Mouse (Mus musculus): ENCODE measurements around the gene Tpcn1. TPM values are rescaled to one million over a fixed set of nuclear protein-coding genes. Genes with fewer than 3 reads are reported as not detected.

Tpcn1 gene
- polyA plus RNA-seq, 1 experiment from 2014 or later, result 22.3 TPM

DNA sequence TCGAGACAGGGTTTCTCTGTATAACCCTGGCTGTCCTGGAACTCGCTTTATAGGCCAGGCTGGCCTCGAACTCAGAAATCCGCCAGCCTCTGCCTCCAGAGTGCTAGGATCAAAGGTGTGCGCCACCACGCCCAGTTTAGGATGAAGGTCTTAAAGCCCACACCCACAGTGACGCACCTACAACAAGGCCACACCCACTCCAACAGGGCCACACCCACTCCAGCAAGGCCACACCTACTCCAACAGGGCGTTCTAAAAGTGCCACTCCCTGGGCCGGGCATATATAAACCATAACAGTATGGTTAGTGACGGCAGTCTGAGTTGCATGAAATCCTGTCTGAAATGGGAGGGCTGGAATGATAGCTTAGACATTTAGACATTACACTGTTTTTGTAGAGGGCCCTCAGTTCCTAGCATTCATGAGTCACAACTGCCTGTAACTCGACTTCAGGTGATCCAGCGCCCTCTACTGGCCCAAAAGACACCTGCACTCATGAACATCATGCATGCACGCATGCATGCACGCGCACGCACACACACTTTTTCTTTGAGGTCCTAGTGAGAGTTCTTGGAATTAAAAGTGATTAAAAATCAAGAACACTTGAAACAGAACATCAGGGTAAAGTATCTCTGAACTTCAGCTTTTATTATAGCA lies 2.0 kb upstream of the Tpcn1 start:
- 74% methylated on average over 16 of the region's 16 CpGs for WGBS
- ATAC-seq (ENCODE audit: insufficient number of reproducible peaks, insufficient read depth, low FRiP score, low TSS enrichment, low read depth), result no peak
- Histone ChIP-seq H3K27me3 (no peaks in the 10 kb centered on the region), H3K27ac (no peak overlapping the region), H3K4me3 (no peak overlapping the region), H3K36me3 (no peaks in the 10 kb centered on the region), H3K9ac (no peak overlapping the region), H3K9me3 (no peaks in the 10 kb centered on the region), H3K4me2 (no peak overlapping the region), H3K4me1 (peaks cover 27% of the 10 kb centered on the region)

DNA sequence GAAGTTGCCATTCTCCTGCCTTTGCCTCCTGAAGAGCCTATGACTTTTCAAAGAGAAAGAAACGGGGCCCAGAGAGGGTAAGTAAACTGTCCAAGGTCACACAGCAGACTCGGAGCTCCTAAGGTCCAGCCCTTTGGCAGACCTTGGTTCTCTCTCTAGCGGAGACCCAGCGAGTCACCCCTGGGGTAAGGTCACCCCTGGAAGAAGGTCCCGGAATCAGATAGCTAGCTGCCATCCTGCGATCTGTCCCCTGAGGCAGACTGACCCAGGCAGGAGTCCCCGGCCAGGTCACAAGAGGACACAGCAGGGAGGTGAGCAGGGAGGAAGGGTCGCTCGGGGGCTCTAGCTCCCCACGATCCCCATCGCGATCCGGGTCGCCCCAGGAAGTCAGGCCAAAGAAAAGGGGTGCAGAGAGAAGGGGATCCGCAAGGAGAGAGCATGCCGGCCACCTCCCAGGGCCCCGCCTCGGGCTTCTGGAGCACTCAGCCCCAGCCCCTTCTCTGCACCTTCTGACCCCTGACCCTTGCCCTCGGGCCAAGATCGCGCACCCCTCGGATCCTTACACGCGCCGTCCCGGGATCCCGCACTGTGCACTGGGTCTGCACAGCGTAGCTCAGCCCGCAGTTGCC lies 419 bp downstream of the Tpcn1 start:
- H3K9ac ChIP-seq, result peak overlapping the region; percentile 88
- no peaks in the 10 kb centered on the region for H3K9me3 ChIP-seq
- H3K36me3 ChIP-seq, result peaks cover 18% of the 10 kb centered on the region
- H3K4me2 ChIP-seq, result peak overlapping the region; percentile 98
- no peaks in the 10 kb centered on the region for H3K27me3 ChIP-seq
- 1% methylated on average over 29 of the region's 29 CpGs for whole genome bisulfite sequencing
- peak overlapping the region; percentile 73 for H3K27ac ChIP-seq
- peaks cover 33% of the 10 kb centered on the region for H3K4me1 ChIP-seq
- ATAC-seq (ENCODE audit: insufficient number of reproducible peaks, insufficient read depth, low FRiP score, low TSS enrichment, low read depth), result no peak
- peak overlapping the region; percentile 84 for H3K4me3 ChIP-seq

DNA sequence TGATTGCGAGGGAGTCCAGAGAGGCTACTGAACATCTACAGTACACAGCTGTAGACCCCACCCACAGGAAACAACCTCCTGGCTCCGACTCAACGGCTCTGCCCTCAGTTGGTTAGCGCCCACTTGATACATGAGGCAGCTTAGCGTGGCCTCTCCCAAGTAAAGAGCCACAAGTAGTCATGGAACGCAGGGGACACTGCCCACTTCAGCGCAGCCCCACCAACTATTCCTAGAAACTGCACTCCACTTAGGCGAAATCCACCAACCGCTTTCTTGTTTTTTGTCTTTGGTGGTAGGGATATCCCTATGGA lies 902 bp downstream of the Tpcn1 start:
- Histone ChIP-seq H3K9me3 (no peaks in the 10 kb centered on the region), H3K4me3 (peak overlapping the region; percentile 84), H3K4me2 (peak overlapping the region; percentile 98), H3K36me3 (peaks cover 21% of the 10 kb centered on the region), H3K9ac (peak overlapping the region; percentile 88), H3K27me3 (no peaks in the 10 kb centered on the region), H3K27ac (peak overlapping the region; percentile 73), H3K4me1 (peaks cover 33% of the 10 kb centered on the region)
- no peak for ATAC-seq (ENCODE audit: insufficient number of reproducible peaks, insufficient read depth, low FRiP score, low TSS enrichment, low read depth)
- WGBS, result 26% methylated on average over 9 of the region's 9 CpGs

DNA sequence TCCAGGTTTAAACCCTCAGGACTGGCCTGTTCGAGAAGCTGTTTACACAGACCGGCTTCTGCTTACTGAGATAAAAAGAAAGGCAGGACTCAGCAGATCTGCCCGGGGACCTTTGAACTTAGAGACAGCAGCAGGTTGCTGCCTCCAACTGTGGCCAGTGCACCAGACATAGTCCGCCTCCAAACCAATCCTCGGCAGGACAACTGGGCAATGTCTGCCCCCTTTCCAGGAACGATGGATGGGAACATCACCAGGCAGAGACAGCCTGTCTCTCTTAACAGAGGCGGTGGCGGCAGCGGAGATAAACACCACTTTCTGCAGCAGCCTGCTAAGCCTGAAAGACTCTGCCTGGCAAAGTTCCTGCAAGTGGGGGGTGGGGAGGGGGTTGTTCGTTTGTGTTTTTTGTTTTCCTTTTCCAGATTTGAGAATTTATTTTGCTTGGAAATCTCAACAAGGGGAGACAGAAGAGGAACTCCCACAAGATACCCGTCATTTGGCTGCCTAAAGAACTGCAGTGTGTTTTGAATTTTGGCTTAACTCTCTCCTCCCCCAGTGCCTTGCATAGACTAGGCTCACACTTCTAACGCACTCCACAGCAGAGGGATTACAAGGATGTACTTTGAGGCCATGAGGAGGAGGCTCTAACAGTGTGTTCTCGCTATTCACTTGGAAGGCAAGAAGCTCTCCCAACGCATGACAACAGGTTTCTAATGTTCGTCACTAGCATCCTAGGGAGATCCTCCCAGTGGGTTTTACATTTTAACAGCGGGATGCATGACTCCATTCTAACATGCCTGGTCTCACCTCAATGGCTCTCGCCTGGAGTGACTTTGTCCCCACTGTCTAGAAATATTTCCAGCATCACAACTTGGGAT lies 1.5 kb downstream of the Tpcn1 start:
- Histone ChIP-seq H3K4me3 (peak overlapping the region; percentile 84), H3K27ac (peak overlapping the region; percentile 73)
- 9% methylated on average over 17 of the region's 17 CpGs for WGBS

DNA sequence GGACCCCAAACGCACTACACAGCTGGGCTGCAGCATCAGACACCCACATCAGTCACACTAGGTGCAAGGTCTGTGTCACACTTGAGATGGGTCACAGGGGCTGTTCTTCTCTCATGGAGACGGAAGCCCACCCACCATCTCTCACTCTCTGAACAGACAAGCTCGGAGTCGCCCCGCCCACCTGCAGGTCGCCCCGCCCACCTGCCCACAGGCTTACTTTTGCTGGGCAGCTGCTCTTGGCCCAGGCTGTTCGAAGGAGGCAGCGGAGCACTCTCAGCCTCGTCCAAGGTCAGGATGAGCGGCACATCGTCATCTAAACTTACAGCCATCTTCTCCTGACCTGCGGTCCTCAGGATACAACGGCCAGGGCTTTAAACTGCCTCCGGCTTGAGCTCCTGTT lies 3.5 kb downstream of the Tpcn1 start:
- Histone ChIP-seq H3K9ac (no peak overlapping the region), H3K9me3 (no peaks in the 10 kb centered on the region), H3K27me3 (no peaks in the 10 kb centered on the region), H3K4me2 (no peak overlapping the region), H3K4me3 (no peak overlapping the region), H3K4me1 (peaks cover 37% of the 10 kb centered on the region), H3K36me3 (peaks cover 38% of the 10 kb centered on the region), H3K27ac (no peak overlapping the region)
- WGBS, result 42% methylated on average over 15 of the region's 15 CpGs
- no peak for ATAC-seq (ENCODE audit: insufficient number of reproducible peaks, insufficient read depth, low FRiP score, low TSS enrichment, low read depth)

More for the DNA sequence above, 1.5 kb downstream of the Tpcn1 start:
- Histone ChIP-seq H3K27me3 (no peaks in the 10 kb centered on the region), H3K9me3 (no peaks in the 10 kb centered on the region), H3K36me3 (peaks cover 25% of the 10 kb centered on the region), H3K4me2 (peak overlapping the region; percentile 98), H3K4me1 (peaks cover 33% of the 10 kb centered on the region), H3K9ac (peak overlapping the region; percentile 88)
- ATAC-seq (ENCODE audit: insufficient number of reproducible peaks, insufficient read depth, low FRiP score, low TSS enrichment, low read depth), result no peak

DNA sequence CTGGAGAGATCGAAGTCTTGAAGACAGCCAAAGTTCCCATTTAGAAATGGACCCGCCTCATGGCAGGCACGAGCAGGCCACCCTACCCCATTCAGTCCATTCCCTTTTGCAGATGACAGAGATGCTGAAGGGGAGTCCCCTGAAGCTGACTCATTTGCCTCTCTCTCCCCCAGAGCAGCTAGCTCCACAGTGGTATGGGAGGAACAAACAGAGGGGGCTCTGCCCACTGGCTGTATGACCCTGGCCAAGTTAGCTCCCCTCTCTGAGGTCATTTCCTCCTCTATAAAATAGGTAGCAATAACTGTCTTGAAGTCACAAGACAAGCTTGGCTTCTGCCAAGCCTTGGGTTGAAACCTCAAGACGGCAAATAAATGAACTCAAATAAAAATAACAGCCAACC lies 5.0 kb downstream of the Tpcn1 start:
- H3K36me3 ChIP-seq, result peaks cover 40% of the 10 kb centered on the region
- WGBS, result 87% methylated on average over 4 of the region's 4 CpGs
- no peak overlapping the region for H3K27ac ChIP-seq
- peaks cover 48% of the 10 kb centered on the region for H3K4me1 ChIP-seq
- ATAC-seq (ENCODE audit: insufficient number of reproducible peaks, insufficient read depth, low FRiP score, low TSS enrichment, low read depth), result no peak
- no peak overlapping the region for H3K4me3 ChIP-seq
- no peaks in the 10 kb centered on the region for H3K9me3 ChIP-seq
- H3K27me3 ChIP-seq, result no peaks in the 10 kb centered on the region
- H3K4me2 ChIP-seq, result no peak overlapping the region
- no peak overlapping the region for H3K9ac ChIP-seq

DNA sequence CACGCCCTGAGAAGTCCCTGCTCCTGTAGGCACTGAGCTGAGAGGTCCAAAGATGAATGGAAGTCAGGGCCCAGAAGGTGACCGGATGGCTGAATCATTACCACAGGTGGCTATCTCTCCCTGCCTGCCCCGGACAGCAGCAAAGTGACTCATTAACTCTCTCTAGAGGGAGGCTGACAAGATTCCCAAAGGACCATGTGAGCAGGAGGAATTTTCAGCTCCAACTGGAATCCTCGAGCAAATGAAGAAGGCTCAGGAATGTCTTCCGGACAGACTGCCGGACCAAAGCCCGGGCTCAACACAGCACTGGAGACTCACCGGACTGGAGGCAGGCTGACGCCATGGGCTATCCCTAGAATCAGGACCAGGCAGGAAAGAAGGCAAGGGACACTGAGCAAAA lies 6.5 kb downstream of the Tpcn1 start:
- Histone ChIP-seq H3K4me2 (no peak overlapping the region), H3K4me1 (peaks cover 43% of the 10 kb centered on the region), H3K9ac (no peak overlapping the region), H3K4me3 (no peak overlapping the region), H3K9me3 (no peaks in the 10 kb centered on the region), H3K27ac (no peak overlapping the region), H3K27me3 (no peaks in the 10 kb centered on the region), H3K36me3 (peaks cover 40% of the 10 kb centered on the region)
- WGBS, result 85% methylated on average over 9 of the region's 9 CpGs
- no peak for ATAC-seq (ENCODE audit: insufficient number of reproducible peaks, insufficient read depth, low FRiP score, low TSS enrichment, low read depth)

DNA sequence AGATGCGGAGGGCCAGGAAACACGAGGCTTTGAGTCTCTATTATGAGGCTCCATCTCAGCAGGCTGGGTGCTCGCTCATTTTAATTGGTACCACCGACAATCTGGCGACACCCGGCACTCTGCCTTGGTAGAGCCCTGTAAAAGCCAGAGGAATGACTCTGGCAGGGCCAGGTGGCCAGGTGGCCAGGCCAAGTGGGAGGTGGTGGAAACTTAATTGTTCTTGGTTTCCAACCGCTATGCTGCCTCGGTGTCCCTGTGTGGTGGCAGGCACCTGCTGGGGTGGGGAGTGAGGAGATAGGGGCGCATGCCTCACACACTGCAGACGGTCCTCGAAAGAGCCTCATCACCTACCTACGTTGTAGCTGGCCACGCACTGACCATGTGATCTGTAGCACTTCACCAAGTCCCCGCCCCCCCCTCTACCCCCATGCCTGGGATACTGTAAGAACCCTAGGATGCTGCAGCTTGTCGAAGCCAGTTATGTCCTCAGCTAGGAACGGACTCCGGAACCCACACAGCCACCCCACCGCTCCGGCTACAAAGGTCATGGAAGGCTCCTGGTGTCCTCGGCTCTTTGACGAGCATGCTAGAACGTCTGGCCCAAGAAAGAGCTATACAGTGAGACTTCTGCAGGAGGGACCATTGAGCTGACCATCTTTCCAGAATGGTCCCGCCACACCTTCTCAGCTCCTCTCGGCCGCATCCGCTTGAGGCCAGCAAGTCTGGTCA lies 8.4 kb downstream of the Tpcn1 start:
- H3K36me3 ChIP-seq, result peaks cover 39% of the 10 kb centered on the region
- no peak overlapping the region for H3K4me3 ChIP-seq
- 86% methylated on average over 26 of the region's 26 CpGs for WGBS
- peak overlapping the region; percentile 24; the same call in 1 of the 2 replicates for H3K4me2 ChIP-seq
- no peaks in the 10 kb centered on the region for H3K27me3 ChIP-seq
- H3K9me3 ChIP-seq, result no peaks in the 10 kb centered on the region
- H3K4me1 ChIP-seq, result peaks cover 38% of the 10 kb centered on the region
- H3K27ac ChIP-seq, result peak overlapping the region; percentile 78; the same call in 1 of the 2 replicates
- H3K9ac ChIP-seq, result no peak overlapping the region
- ATAC-seq (ENCODE audit: insufficient number of reproducible peaks, insufficient read depth, low FRiP score, low TSS enrichment, low read depth), result no peak

DNA sequence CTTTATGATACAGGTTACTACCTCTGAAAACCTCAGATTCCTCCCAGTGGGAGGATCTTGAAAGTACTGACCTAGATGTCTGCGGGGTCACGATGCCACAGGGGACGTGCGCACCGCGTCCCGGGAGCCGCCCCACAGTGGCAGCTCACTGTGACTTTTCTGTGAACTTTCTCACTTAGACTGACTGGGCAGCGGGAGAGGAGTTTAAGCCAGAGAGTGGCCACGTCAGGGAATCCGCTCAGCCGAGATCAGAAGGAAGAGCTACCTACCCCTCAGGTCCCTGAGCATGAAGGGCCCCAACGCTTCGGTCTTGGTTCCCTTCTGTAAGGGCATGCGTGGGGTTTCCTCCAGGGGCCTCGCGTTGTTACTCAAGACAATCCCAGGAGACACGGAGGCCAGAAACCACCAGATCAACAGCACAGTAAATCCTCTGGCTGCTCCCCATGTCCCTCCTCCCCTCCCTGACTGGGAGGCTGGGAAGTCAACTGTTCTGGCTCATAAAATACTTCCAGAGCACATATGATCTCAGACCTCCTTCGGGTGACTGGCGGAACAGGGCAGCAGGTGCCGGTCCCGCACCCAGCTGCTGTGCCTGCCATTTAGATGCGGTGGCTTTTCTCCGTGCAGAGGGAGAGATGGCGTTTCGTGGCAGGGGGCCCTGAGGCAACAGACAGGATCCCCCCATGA lies 9.1 kb downstream of the Tpcn1 start:
- ATAC-seq (ENCODE audit: insufficient number of reproducible peaks, insufficient read depth, low FRiP score, low TSS enrichment, low read depth), result no peak
- H3K4me2 ChIP-seq, result peak overlapping the region; percentile 24

DNA sequence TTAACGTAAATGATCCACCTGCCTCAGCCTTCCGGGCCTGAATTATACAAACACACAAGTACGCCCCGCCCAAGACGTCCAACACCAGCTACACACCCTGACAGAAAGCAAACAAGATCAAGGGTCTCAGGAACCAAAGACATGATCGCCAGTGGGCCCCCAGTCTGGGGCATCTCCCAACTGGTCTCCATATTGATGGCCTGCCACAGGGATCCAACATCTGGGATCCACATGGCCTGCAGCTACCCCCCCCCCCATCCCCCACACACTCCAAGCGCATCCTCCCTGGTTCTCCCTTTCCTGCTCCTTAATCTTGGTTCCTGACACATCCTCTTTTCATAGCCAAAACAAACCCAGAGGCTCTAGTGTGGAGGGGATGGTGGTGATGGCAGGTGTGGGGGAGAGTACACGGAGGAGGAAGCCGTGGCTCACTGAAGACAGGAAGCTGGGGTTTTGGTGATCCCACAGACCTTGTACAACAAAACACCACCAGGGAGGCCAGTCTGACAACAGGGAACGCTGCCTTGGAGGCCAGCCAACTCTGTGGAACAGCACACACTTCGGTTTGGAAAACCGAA lies 9.9 kb downstream of the Tpcn1 start:
- Histone ChIP-seq H3K4me1 (peaks cover 33% of the 10 kb centered on the region), H3K4me2 (peak overlapping the region; percentile 24), H3K27ac (peak overlapping the region; percentile 78), H3K27me3 (no peaks in the 10 kb centered on the region), H3K9ac (peak overlapping the region; percentile 27; the same call in 1 of the 2 replicates), H3K9me3 (no peaks in the 10 kb centered on the region), H3K4me3 (no peak overlapping the region), H3K36me3 (peaks cover 27% of the 10 kb centered on the region)
- 27% methylated on average over 12 of the region's 12 CpGs for WGBS
- no peak for ATAC-seq (ENCODE audit: insufficient number of reproducible peaks, insufficient read depth, low FRiP score, low TSS enrichment, low read depth)

More for the DNA sequence above, 9.1 kb downstream of the Tpcn1 start:
- WGBS, result 40% methylated on average over 26 of the region's 26 CpGs
- Histone ChIP-seq H3K9me3 (no peaks in the 10 kb centered on the region), H3K4me3 (no peak overlapping the region), H3K4me1 (peaks cover 33% of the 10 kb centered on the region), H3K27ac (peak overlapping the region; percentile 78), H3K27me3 (no peaks in the 10 kb centered on the region), H3K36me3 (peaks cover 34% of the 10 kb centered on the region), H3K9ac (peak overlapping the region; percentile 27; the same call in 1 of the 2 replicates)
